Mouse (Mus musculus) liver, postnatal 0 days (tissue): ENCODE data around the gene Ebf3. TPM values are rescaled to one million over a fixed set of nuclear protein-coding genes. Genes with fewer than 3 reads are reported as not detected.

ENCODE experiments used
- ATAC-seq: fragments of 200-750 bp; cut with Nextera tagmentation; 2 replicates; pipeline ENCODE4 v1.8.0; 2017; ENCODE audit warnings: mild to moderate bottlenecking, moderate library complexity
- DNase-seq: peaks from one replicate; pipeline ENCODE4 v3.0.0-alpha.2; 2016
- H3K27ac ChIP-seq: fragments of 300-500 bp; sonication (generic); 2 replicates; pipeline ENCODE4 v1.5.1; 2014; ENCODE audit warnings: antibody characterized with exemption, moderate library complexity, mild to moderate bottlenecking, low read depth
- H3K27me3 ChIP-seq: fragments of 300-500 bp; sonication (generic); 2 replicates; pipeline ENCODE4 v1.6.1; 2014; ENCODE audit warnings: low read length, control low read depth, mixed read lengths; ENCODE audit not compliant: insufficient read depth
- H3K36me3 ChIP-seq: fragments of 300-500 bp; sonication (generic); replicated peaks from 2 replicates; pipeline ENCODE4 v1.6.1; 2014; ENCODE audit warnings: mild to moderate bottlenecking, control low read depth, low read length, moderate library complexity, mixed read lengths; ENCODE audit not compliant: insufficient read depth
- H3K4me1 ChIP-seq: fragments of 300-500 bp; sonication (generic); 2 replicates; pipeline ENCODE4 v1.6.1; 2014; ENCODE audit warnings: antibody characterized with exemption, mild to moderate bottlenecking, control low read depth; ENCODE audit not compliant: insufficient read depth
- H3K4me2 ChIP-seq: fragments of 300-500 bp; sonication (generic); 2 replicates; pipeline ENCODE4 v1.6.1; 2014; ENCODE audit warnings: low read depth, mild to moderate bottlenecking, low read length, moderate library complexity, mixed read lengths
- H3K4me3 ChIP-seq: fragments of 300-500 bp; sonication (generic); 2 replicates; pipeline ENCODE4 v1.5.1; 2014; ENCODE audit warnings: low read depth, low read length
- H3K9ac ChIP-seq: fragments of 300-500 bp; sonication (generic); replicated peaks from 2 replicates; pipeline ENCODE4 v1.6.1; 2014; ENCODE audit warnings: mild to moderate bottlenecking, moderate library complexity
- H3K9me3 ChIP-seq: fragments of 300-500 bp; sonication (generic); 2 replicates; pipeline ENCODE4 v1.6.1; 2016; ENCODE audit warnings: mild to moderate bottlenecking, control low read depth, low read length, mixed read lengths
- CTCF ChIP-seq: sonication (generic); IDR thresholded peaks from 2 replicates; pipeline ENCODE4 v1.5.1; 2016; ENCODE audit warnings: antibody characterized with exemption, low read depth
- EP300 ChIP-seq: IDR thresholded peaks from 2 replicates; pipeline ENCODE4 v1.6.1; 2016; ENCODE audit warnings: antibody characterized with exemption, low read depth, mild to moderate bottlenecking
- WGBS: fragments of 180-500 bp; shearing (Covaris S2); extraction: QIAGEN DNeasy Blood & Tissue Kit; methylation state at CpG from one replicate; pipeline ENCODE4 v1.1.7; 2014; ENCODE audit not compliant: insufficient replicate concordance; 5-methylcytosine and 5-hydroxymethylcytosine counted together
- polyA plus RNA-seq: library from polyadenylated mRNA; unstranded; fragments of >200 nt; fragmentation: Nextera tagmentation; extraction: Ambion mirVana; gene quantifications from 2 replicates; pipeline ENCODE4 v1.2.1, GENCODE M21; 2015

The Ebf3 gene
- polyA plus RNA-seq, 1 experiment from 2014 or later, result not detected

- DNase-seq (no peak), ATAC-seq (no peak)
- Histone ChIP-seq H3K4me3 (no peak overlapping the region), H3K36me3 (no peaks in the 10 kb centered on the region), H3K9me3 (no peaks in the 10 kb centered on the region), H3K4me1 (no peaks in the 10 kb centered on the region), H3K27me3 (peaks cover 3% of the 10 kb centered on the region; the same call in 1 of the 2 replicates), H3K4me2 (no peak overlapping the region), H3K27ac (no peak overlapping the region), H3K9ac (no peak overlapping the region)
- TF ChIP-seq CTCF, result no peak
- TF ChIP-seq EP300, result no peak
- WGBS, result 86% methylated on average over 21 of the region's 21 CpGs
Measured at GRCm38 (mm10) chr7:137206770-137207285, 107.4 kb downstream of the Ebf3 start.

- Histone ChIP-seq H3K27me3 (0 out of 2 replicates have a peak, but pooled peaks cover 3% of the 10 kb centered on the region), H3K9ac (no peak overlapping the region), H3K36me3 (no peaks in the 10 kb centered on the region), H3K4me1 (no peaks in the 10 kb centered on the region), H3K4me3 (no peak overlapping the region), H3K4me2 (no peak overlapping the region), H3K27ac (no peak overlapping the region), H3K9me3 (no peaks in the 10 kb centered on the region)
- ATAC-seq (no peak), DNase-seq (no peak)
- TF ChIP-seq EP300, result no peak
- TF ChIP-seq CTCF, result no peak
- WGBS, result 74% methylated on average over 4 of the region's 4 CpGs
Measured at GRCm38 (mm10) chr7:137199533-137199932, 114.7 kb downstream of the Ebf3 start.

GRCm38 (mm10) chr7:137198921-137199320, 115.3 kb downstream of the Ebf3 start:
- Histone ChIP-seq H3K4me3 (no peak overlapping the region), H3K27ac (no peak overlapping the region), H3K9me3 (no peaks in the 10 kb centered on the region), H3K4me2 (no peak overlapping the region), H3K36me3 (no peaks in the 10 kb centered on the region), H3K9ac (no peak overlapping the region), H3K4me1 (no peaks in the 10 kb centered on the region), H3K27me3 (0 out of 2 replicates have a peak, but pooled peaks cover 3% of the 10 kb centered on the region)
- whole genome bisulfite sequencing, result 85% methylated on average over 15 of the region's 15 CpGs
- DNase-seq (no peak), ATAC-seq (no peak)
- no peak for TF ChIP-seq CTCF
- no peak for TF ChIP-seq EP300

GRCm38 (mm10) chr7:137197118-137198030, 116.9 kb downstream of the Ebf3 start:
- TF ChIP-seq EP300 (no peak), CTCF (no peak)
- no peaks in the 10 kb centered on the region for H3K36me3 ChIP-seq
- H3K4me3 ChIP-seq, result no peak overlapping the region
- 0 out of 2 replicates have a peak, but pooled peaks cover 3% of the 10 kb centered on the region for H3K27me3 ChIP-seq
- DNase-seq, result no peak
- no peak for ATAC-seq
- WGBS, result 78% methylated on average over 23 of the region's 23 CpGs
- no peak overlapping the region for H3K27ac ChIP-seq
- no peak overlapping the region for H3K4me2 ChIP-seq
- H3K9me3 ChIP-seq, result no peaks in the 10 kb centered on the region
- no peak overlapping the region for H3K9ac ChIP-seq
- no peaks in the 10 kb centered on the region for H3K4me1 ChIP-seq

GRCm38 (mm10) chr7:137196536-137196935, 117.7 kb downstream of the Ebf3 start:
- 74% methylated on average over 6 of the region's 6 CpGs for WGBS
- H3K9me3 ChIP-seq, result no peaks in the 10 kb centered on the region
- H3K9ac ChIP-seq, result no peak overlapping the region
- ATAC-seq, result no peak
- H3K36me3 ChIP-seq, result no peaks in the 10 kb centered on the region
- no peak overlapping the region for H3K4me2 ChIP-seq
- H3K27me3 ChIP-seq, result 0 out of 2 replicates have a peak, but pooled peaks cover 3% of the 10 kb centered on the region
- no peak overlapping the region for H3K4me3 ChIP-seq
- no peak overlapping the region for H3K27ac ChIP-seq
- DNase-seq, result no peak
- H3K4me1 ChIP-seq, result no peaks in the 10 kb centered on the region
- TF ChIP-seq EP300 (no peak), CTCF (no peak)

- Histone ChIP-seq H3K9me3 (no peaks in the 10 kb centered on the region), H3K9ac (no peak overlapping the region), H3K36me3 (no peaks in the 10 kb centered on the region), H3K27me3 (no peaks in the 10 kb centered on the region), H3K4me2 (no peak overlapping the region), H3K4me1 (no peaks in the 10 kb centered on the region), H3K4me3 (no peak overlapping the region), H3K27ac (no peak overlapping the region)
- ATAC-seq (no peak), DNase-seq (no peak)
- WGBS, result 79% methylated on average over 7 of the region's 7 CpGs
- TF ChIP-seq EP300, result no peak
- TF ChIP-seq CTCF, result no peak
Measured at GRCm38 (mm10) chr7:137192776-137193278, 121.4 kb downstream of the Ebf3 start.
